Mouse (Mus musculus): Measurements from ENCODE around the gene Prss54.
"Not testable (repeated sequence)": the region's sequence is repeated elsewhere in the genome, so short reads cannot be mapped to it uniquely, and the experiment has no call there.

Gene Prss54

GRCm38 (mm10) chr8:95576240-95576639 lies at the start of gene Prss54:
TSS of gene Prss54 (minus strand) at chr8:95576340.
- no peak for DNase-seq

- no peak for DNase-seq
Observed at GRCm38 (mm10) chr8:95624833-95625232, 48.7 kb upstream of the Prss54 start.

DNA sequence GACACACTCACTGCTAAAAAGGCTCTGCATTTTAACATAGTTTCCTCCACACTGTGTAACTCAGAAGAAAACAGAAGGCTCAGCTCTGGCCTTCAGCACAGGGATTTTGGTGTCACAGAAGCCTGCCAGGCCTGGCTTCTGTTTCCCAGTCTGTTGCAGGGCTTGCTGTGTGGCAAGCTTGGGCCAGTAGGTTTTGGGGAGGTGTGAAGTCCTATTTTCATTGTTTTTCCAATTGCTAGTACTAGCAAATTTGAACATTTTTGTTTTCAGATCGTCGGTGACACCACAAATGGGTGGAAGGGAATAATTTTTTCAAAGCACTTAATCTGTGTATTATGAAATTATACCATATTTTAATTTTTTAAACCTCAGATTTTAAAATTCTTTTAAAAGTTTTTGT lies 43.9 kb upstream of the Prss54 start:
- no peak for DNase-seq

DNA sequence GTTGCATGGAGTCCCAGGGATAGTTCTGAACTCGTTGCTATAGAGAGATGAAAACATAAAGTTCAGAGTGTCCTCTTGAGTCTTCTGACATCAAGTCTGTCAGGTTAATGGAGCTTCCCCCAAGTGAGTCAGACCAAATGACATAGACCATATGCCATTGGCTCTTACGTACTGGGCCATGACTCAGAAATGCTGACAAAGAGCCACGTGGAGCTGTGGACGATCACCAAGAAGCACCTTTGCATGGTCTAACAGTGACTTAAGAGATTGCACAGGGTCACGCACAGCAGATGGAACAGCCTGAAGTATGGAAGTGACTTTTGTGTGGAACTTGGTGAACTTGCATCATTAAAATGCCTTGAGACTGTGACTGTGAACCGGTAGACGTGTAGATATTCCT lies 40.2 kb upstream of the Prss54 start:
- DNase-seq: no peak

DNA sequence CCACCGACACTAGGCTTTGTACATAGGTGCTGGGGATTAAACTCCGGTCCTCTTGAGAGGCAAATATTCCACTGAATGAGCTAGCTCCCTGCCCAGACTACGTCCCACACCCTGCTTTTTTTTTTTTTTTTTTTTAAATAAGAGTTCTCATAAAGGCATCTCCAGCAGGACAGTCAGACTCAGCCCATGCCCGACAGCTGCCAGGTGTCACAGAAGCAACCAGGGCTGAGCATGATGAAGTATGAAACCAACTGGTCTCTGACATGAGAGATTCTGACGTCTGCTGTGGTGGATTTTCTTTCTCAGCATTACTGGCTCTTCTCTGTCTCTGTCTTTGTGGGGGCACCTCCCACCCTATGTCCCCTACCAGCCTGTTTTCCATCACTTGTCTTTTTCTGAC lies 35.6 kb upstream of the Prss54 start:
- DNase-seq: no peak

DNA sequence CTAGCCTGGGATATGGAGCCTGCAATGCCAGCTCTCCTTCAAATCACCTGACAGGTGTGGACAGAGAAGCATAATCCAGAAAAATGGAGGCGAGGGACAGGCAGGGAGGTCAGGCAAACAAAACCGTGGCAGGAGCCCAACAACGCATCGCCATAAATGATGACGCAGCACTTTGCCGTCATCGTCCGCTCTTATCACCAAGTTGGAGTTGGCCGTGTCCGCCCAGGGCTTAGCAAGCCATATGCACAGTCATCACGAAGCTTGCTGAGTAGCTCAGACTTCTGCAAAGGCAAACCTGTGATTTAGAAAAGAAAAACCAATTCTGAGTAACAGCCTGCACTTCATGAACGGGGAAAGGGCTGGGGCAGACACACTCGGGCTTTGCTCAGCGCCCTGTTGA lies 34.6 kb upstream of the Prss54 start:
- no peak for DNase-seq

GRCm38 (mm10) chr8:95609406-95609805 lies 33.3 kb upstream of the Prss54 start:
- no peak for DNase-seq

DNA sequence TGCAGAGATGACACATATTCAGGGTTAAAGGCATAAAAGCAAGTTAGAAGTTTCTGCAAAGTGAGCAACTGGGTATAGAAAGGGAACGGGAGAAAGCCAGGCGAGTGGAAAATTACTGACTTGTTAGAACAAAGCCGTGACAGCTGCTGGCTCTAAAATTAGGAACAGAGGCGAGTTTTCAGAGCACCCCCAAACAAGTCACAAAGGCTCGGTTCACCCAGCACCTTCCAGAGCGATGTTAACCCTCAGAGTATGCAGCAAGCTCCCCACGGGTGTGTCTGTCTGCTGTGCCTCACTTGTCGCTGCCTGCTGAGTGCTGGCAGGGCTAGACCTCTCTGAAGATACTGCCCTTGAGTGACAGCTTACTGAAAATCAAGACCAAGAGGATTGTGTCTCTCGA lies 31.1 kb upstream of the Prss54 start:
- DNase-seq: no peak

- DNase-seq: not testable (repeated sequence)
Observed at GRCm38 (mm10) chr8:95606509-95606908, 30.4 kb upstream of the Prss54 start.

- DNase-seq: no peak
Observed at GRCm38 (mm10) chr8:95602168-95602567, 26.0 kb upstream of the Prss54 start.

GRCm38 (mm10) chr8:95601306-95601705 lies 25.2 kb upstream of the Prss54 start:
- no peak for DNase-seq

DNA sequence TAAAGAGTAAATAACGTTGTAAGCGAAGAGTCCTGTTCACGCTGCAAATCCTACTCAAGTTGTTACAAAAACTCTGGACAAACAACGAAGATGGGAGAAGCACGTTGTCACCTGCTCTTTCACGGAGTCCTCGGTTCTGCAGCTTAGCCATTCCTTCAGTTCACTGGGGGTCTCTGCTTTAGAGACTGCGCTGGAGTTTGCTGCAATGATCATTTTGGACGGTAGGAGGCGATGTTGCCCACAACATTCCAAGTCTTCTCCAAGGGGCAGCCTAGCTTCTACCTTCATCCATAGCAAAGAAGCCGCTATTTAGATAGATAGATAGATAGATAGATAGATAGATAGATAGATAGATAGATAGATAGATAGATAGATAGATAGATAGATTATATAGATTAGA lies 23.7 kb upstream of the Prss54 start:
- DNase-seq: peak; percentile 52 to 68

- DNase-seq: no peak
Observed at GRCm38 (mm10) chr8:95596841-95597241, 20.7 kb upstream of the Prss54 start.

DNA sequence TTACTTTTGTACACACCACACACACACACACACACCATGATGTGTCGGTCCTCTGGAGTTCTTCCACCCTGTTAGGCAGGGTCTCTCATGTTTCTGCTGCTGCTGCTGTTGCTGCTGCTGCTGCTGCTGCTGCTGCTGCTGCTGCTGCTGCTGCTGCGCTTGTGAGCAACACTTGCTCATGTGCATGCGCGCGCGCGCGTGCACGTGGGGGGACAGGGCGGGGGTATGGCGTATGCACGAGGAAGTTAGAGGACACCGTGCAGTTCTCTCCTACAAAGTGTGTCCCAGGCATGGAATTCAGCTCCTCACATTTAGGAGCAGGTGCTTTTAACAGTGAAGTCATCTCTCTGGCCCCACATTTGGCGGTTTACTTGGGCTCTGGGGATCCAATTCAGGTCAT lies 19.0 kb upstream of the Prss54 start:
- no peak for DNase-seq

DNA sequence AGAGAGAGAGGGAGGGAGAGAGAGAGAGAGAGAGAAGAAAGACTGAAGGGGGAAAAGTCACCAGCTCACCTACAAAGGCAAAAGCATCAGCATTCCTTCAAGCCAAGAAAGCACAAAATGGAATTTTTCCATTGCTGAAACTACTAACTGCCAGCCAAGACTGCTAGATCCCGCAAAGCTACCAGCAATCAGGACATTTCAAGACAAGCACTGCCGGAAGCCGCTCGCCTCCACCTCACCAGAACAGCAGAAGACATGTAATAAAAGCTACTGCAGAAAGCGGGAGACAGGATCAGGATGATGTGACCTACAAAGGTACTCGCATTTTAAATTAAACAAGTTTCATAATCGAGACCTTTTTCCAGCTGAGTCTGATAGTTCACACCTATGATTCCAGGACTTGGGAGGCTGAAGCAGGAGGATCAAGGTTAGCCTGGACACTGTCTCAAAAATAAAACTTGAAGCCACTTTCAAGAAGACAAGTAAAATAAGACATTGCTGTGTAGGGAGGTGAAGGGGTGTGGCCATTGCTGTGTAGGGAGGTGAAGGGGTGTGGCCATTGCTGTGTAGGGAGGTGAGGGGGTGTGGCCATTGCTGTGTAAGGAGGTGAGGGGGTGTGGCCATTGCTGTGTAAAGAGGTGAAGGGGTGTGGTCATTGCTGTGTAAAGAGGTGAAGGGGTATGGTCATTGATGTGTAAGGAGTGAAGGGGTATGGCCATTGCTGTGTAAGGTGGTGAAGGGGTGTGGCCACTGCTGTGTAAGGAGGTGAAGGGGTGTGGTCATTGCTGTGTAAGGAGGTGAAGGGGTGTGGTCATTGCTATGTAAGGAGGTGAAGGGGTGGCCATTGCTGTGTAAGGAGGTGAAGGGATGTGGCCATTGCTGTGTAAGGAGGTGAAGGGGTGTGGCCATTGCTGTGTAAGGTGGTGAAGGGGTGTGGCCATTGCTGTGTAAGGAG lies 17.6 kb upstream of the Prss54 start:
- DNase-seq: no peak

- DNase-seq: no peak
Observed at GRCm38 (mm10) chr8:95592131-95592780, 16.1 kb upstream of the Prss54 start.

DNA sequence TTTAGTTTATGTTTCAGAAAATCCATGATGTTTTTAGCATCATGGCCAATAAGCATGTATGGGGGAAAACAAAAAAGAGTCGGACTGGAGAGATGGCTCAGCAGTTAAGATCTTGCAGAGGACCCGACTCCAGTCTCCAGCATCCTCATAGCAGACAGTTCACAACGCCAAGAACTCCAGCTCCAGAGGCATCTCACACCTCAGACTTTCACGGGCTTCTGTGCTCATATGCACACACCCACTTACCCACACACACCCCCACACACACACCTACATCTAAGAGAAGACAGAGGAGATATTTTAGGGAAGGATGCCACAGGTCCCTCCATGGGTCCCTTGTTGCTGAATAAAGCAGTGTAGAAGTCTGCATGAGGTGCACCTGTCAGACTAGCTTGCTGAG lies 14.4 kb upstream of the Prss54 start:
- DNase-seq: no peak

GRCm38 (mm10) chr8:95589282-95589681 lies 13.1 kb upstream of the Prss54 start:
- DNase-seq: no peak

- DNase-seq: no peak
Observed at GRCm38 (mm10) chr8:95587339-95587738, 11.2 kb upstream of the Prss54 start.

GRCm38 (mm10) chr8:95573146-95573545 lies 3.0 kb downstream of the Prss54 start:
- DNase-seq: no peak

- no peak for DNase-seq
Observed at GRCm38 (mm10) chr8:95566809-95567208, 9.3 kb downstream of the Prss54 start.

GRCm38 (mm10) chr8:95566217-95566616 lies 9.9 kb downstream of the Prss54 start:
- DNase-seq: no peak

DNA sequence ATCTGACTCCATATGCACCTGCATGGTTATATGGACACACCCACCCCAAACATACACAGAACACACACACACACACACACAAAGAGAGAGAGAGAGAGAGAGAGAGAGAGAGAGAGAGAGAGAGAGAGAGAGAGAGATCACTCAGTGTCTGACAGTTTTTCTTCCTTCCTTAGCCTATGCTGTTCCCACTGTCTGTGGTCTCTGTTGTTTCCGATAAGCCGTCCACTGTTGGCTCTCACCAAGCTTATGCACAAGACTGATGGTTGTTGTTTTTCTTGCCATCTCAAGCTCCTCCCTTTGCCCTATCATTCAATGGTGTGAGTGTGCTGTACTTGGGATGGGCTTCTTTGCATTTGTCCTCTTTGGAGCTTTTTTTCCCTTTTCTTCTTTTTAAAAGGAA lies 20.2 kb downstream of the Prss54 start:
- DNase-seq: no peak

- DNase-seq: no peak
Observed at GRCm38 (mm10) chr8:95551577-95551976, 24.6 kb downstream of the Prss54 start.

All from cerebellum, adult 18-20 months (tissue).